Mouse (Mus musculus): Measurements from ENCODE around the gene Epas1.
A peak's percentile ranks its signal among the peaks of the same experiment; 100 is the strongest.

Gene Epas1

GRCm38 (mm10) chr17:86755581-86756195 is 2.2 kb downstream of the Epas1 start:
- DNase-seq (ENCODE audit: low spot score), result no peak

- no peak for DNase-seq (ENCODE audit: low spot score)
Measured at GRCm38 (mm10) chr17:86757621-86758020, 4.1 kb downstream of the Epas1 start.

GRCm38 (mm10) chr17:86761859-86762258 is 8.4 kb downstream of the Epas1 start:
- DNase-seq (ENCODE audit: low spot score), result no peak

- no peak for DNase-seq (ENCODE audit: low spot score)
Measured at GRCm38 (mm10) chr17:86762479-86763242, 9.2 kb downstream of the Epas1 start.

GRCm38 (mm10) chr17:86765762-86766404 is 12.4 kb downstream of the Epas1 start:
- DNase-seq (ENCODE audit: low spot score), result no peak

GRCm38 (mm10) chr17:86766412-86766811 is 12.9 kb downstream of the Epas1 start:
- no peak for DNase-seq (ENCODE audit: low spot score)

- DNase-seq (ENCODE audit: low spot score), result no peak
Measured at GRCm38 (mm10) chr17:86768596-86768995, 15.1 kb downstream of the Epas1 start.

- peak; percentile 85 for DNase-seq (ENCODE audit: low spot score)
Measured at GRCm38 (mm10) chr17:86769330-86770211, 16.1 kb downstream of the Epas1 start.

- DNase-seq (ENCODE audit: low spot score), result no peak
Measured at GRCm38 (mm10) chr17:86770848-86771247, 17.3 kb downstream of the Epas1 start.

- DNase-seq (ENCODE audit: low spot score), result no peak
Measured at GRCm38 (mm10) chr17:86772035-86772434, 18.5 kb downstream of the Epas1 start.

- no peak for DNase-seq (ENCODE audit: low spot score)
Measured at GRCm38 (mm10) chr17:86772929-86773588, 19.6 kb downstream of the Epas1 start.

- DNase-seq (ENCODE audit: low spot score), result peak; percentile 54
Measured at GRCm38 (mm10) chr17:86776538-86776937, 23.0 kb downstream of the Epas1 start.

- no peak for DNase-seq (ENCODE audit: low spot score)
Measured at GRCm38 (mm10) chr17:86778147-86778546, 24.6 kb downstream of the Epas1 start.

- no peak for DNase-seq (ENCODE audit: low spot score)
Measured at GRCm38 (mm10) chr17:86779191-86780130, 26.0 kb downstream of the Epas1 start.

- DNase-seq (ENCODE audit: low spot score), result no peak
Measured at GRCm38 (mm10) chr17:86780708-86781318, 27.3 kb downstream of the Epas1 start.

GRCm38 (mm10) chr17:86781755-86782400 is 28.4 kb downstream of the Epas1 start:
- DNase-seq (ENCODE audit: low spot score), result no peak

- DNase-seq (ENCODE audit: low spot score), result no peak
Measured at GRCm38 (mm10) chr17:86784405-86784977, 31.0 kb downstream of the Epas1 start.

- no peak for DNase-seq (ENCODE audit: low spot score)
Measured at GRCm38 (mm10) chr17:86785612-86786011, 32.1 kb downstream of the Epas1 start.

- DNase-seq (ENCODE audit: low spot score), result no peak
Measured at GRCm38 (mm10) chr17:86786496-86786895, 33.0 kb downstream of the Epas1 start.

Measured in yolk sac, embryonic 10.5 days (tissue).